Mouse (Mus musculus): ENCODE data around the gene Manbal.

- TF ChIP-seq POLR2A (IDR thresholded peaks at IDR 0.05; ENCODE audit: borderline replicate concordance, insufficient read depth, low read length) (no peak), CTCF (IDR thresholded peaks at IDR 0.05; ENCODE audit: borderline replicate concordance, insufficient read depth, low read depth, low read length) (no peak)
These were observed 42.2 kb upstream of the Manbal start for GRCm38 (mm10) chr2:157325238-157325637.

All from cerebellum, adult 2 months (tissue).